Mouse (Mus musculus): Measurements from ENCODE around the gene Sh3bp1. TPM values are rescaled to one million over a fixed set of nuclear protein-coding genes. Genes with fewer than 3 reads are reported as not detected.

Sh3bp1 gene
- 9.8 and 11.7 TPM in 2 replicates for total RNA-seq (2014; rRNA removed; ENCODE audit: low replicate concordance)
- polyA plus RNA-seq (2015; fragmentation: Nextera tagmentation; extraction: Ambion mirVana) = 6.4 and 7.0 TPM in 2 replicates

- ATAC-seq (ENCODE audit: insufficient read depth, low read depth) (peak; percentile 63), DNase-seq (ENCODE audit: low spot score) (peak; percentile 76)
- peak within 1 kb of the TSS; percentile 74 for H3K4me3 ChIP-seq (ENCODE audit: low read depth, low read length)
Observed at GRCm38 (mm10) chr15:78899740-78900584, at the start of gene Sh3bp1. TSS of gene Sh3bp1 (plus strand) at chr15:78899768.

GRCm38 (mm10) chr15:78850059-78850824 is 49.3 kb upstream of the Sh3bp1 start:
- no peak overlapping the region for H3K27ac ChIP-seq (ENCODE audit: low read depth)
- H3K36me3 ChIP-seq (replicated peaks; ENCODE audit: control insufficient read depth, insufficient read depth, low read length) = peaks cover 28% of the 10 kb centered on the region
- TF ChIP-seq CTCF (IDR thresholded peaks at IDR 0.05; ENCODE audit: low read depth) = no peak
- TF ChIP-seq EP300 (IDR thresholded peaks at IDR 0.05; ENCODE audit: low read depth) = no peak
- H3K27me3 ChIP-seq (ENCODE audit: control insufficient read depth, insufficient read depth, low read length) = no peaks in the 10 kb centered on the region
- ATAC-seq (ENCODE audit: insufficient read depth, low read depth) = no peak
- WGBS = 56% methylated on average over 15 of the region's 15 CpGs
- no peak overlapping the region for H3K4me3 ChIP-seq (ENCODE audit: low read depth, low read length)
- no peak overlapping the region for H3K9ac ChIP-seq (replicated peaks; ENCODE audit: low read depth, low read length)
- no peak for DNase-seq (ENCODE audit: low spot score)
- no peak overlapping the region for H3K4me2 ChIP-seq (ENCODE audit: low read depth, low read length)
- peaks cover 12% of the 10 kb centered on the region; the same call in 1 of the 2 replicates for H3K4me1 ChIP-seq (ENCODE audit: control insufficient read depth, insufficient read depth)
- no peaks in the 10 kb centered on the region for H3K9me3 ChIP-seq (replicated peaks; ENCODE audit: control insufficient read depth, low read length)

More at GRCm38 (mm10) chr15:78899740-78900584, at the start of gene Sh3bp1:
- Histone ChIP-seq H3K36me3 (replicated peaks; ENCODE audit: control insufficient read depth, insufficient read depth, low read length) (0 out of 2 replicates have a peak, but pooled peaks cover 10% of the 10 kb centered on the region), H3K9me3 (replicated peaks; ENCODE audit: control insufficient read depth, low read length) (no peaks in the 10 kb centered on the region), H3K27ac (ENCODE audit: low read depth) (peak within 1 kb of the TSS; percentile 73), H3K9ac (replicated peaks; ENCODE audit: low read depth, low read length) (peak within 1 kb of the TSS; percentile 78), H3K27me3 (ENCODE audit: control insufficient read depth, insufficient read depth, low read length) (no peaks in the 10 kb centered on the region), H3K4me1 (ENCODE audit: control insufficient read depth, insufficient read depth) (peaks cover 23% of the 10 kb centered on the region), H3K4me2 (ENCODE audit: low read depth, low read length) (peak within 1 kb of the TSS; percentile 95)
- WGBS = 2% methylated on average over 42 of the region's 47 CpGs
- no peak for TF ChIP-seq EP300 (IDR thresholded peaks at IDR 0.05; ENCODE audit: low read depth)
- TF ChIP-seq CTCF (IDR thresholded peaks at IDR 0.05; ENCODE audit: low read depth) = no peak

DNA sequence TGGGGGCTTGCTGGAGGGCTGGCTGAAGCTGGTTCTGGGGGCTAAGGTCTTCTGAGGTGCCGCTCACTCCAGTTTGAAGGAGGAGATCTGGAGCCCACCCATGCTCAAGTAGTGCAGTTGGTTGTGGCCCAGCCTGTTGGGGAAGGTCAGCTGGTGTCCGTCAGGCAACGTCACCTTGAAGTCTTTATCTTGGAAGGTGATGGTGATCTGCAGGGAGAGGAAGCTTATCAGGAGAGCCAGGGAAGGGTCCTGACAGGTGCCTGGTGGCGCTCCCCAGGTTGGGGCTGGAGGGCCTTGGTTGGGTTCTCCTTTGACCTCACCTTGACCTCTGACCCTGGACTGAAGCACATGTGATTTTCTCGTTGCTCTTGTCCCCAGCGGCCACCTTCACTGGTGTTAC is 48.6 kb upstream of the Sh3bp1 start:
- ATAC-seq (ENCODE audit: insufficient read depth, low read depth) (no peak), DNase-seq (ENCODE audit: low spot score) (no peak)
- H3K27ac ChIP-seq (ENCODE audit: low read depth) = peak overlapping the region; percentile 49; the same call in 1 of the 2 replicates
- WGBS = 60% methylated on average over 6 of the region's 6 CpGs
- H3K9ac ChIP-seq (replicated peaks; ENCODE audit: low read depth, low read length) = no peak overlapping the region
- no peak for TF ChIP-seq CTCF (IDR thresholded peaks at IDR 0.05; ENCODE audit: low read depth)
- TF ChIP-seq EP300 (IDR thresholded peaks at IDR 0.05; ENCODE audit: low read depth) = no peak
- peaks cover 28% of the 10 kb centered on the region for H3K36me3 ChIP-seq (replicated peaks; ENCODE audit: control insufficient read depth, insufficient read depth, low read length)
- peaks cover 5% of the 10 kb centered on the region; the same call in 1 of the 2 replicates for H3K4me1 ChIP-seq (ENCODE audit: control insufficient read depth, insufficient read depth)
- no peak overlapping the region for H3K4me2 ChIP-seq (ENCODE audit: low read depth, low read length)
- no peak overlapping the region for H3K4me3 ChIP-seq (ENCODE audit: low read depth, low read length)
- no peaks in the 10 kb centered on the region for H3K9me3 ChIP-seq (replicated peaks; ENCODE audit: control insufficient read depth, low read length)
- H3K27me3 ChIP-seq (ENCODE audit: control insufficient read depth, insufficient read depth, low read length) = no peaks in the 10 kb centered on the region

- Histone ChIP-seq H3K9me3 (replicated peaks; ENCODE audit: control insufficient read depth, low read length) (no peaks in the 10 kb centered on the region), H3K27ac (ENCODE audit: low read depth) (peak overlapping the region; percentile 49; the same call in 1 of the 2 replicates), H3K9ac (replicated peaks; ENCODE audit: low read depth, low read length) (no peak overlapping the region), H3K36me3 (replicated peaks; ENCODE audit: control insufficient read depth, insufficient read depth, low read length) (peaks cover 28% of the 10 kb centered on the region), H3K4me2 (ENCODE audit: low read depth, low read length) (no peak overlapping the region), H3K4me3 (ENCODE audit: low read depth, low read length) (no peak overlapping the region), H3K4me1 (ENCODE audit: control insufficient read depth, insufficient read depth) (no peaks in the 10 kb centered on the region), H3K27me3 (ENCODE audit: control insufficient read depth, insufficient read depth, low read length) (no peaks in the 10 kb centered on the region)
- WGBS = 11% methylated on average over 13 of the region's 13 CpGs
- DNase-seq (ENCODE audit: low spot score) (peak; percentile 90), ATAC-seq (ENCODE audit: insufficient read depth, low read depth) (peak; percentile 85)
- TF ChIP-seq CTCF (IDR thresholded peaks at IDR 0.05; ENCODE audit: low read depth) (peak; percentile 87), EP300 (IDR thresholded peaks at IDR 0.05; ENCODE audit: low read depth) (0 out of 2 replicates have a peak, but pooled peaks have one; percentile 14)
Observed at GRCm38 (mm10) chr15:78851505-78852153, 47.9 kb upstream of the Sh3bp1 start.

All from heart, postnatal 0 days (tissue).